Comparison of ENCODE assay signal across 28 mouse cellular contexts in the genomic region with DNA sequence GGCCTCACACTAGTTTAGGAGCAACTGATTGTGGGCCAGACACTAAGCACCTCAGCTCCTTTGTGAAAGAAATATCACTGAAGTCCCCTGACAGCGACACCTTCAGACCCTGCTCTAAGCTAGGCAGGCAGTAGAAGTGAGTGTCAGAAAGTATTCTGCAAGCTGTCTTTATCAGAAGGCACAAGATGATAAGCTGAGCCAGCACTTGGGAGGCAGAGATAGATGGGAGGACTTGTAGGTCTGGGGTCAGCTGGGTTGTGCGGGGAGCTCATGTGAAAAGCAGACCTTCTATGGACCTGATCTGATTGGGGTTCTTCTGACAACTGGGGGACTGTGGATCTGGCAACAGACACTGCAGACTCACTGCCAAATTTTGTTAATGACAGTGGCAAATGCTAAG.
DNase-seq lines count a peak whose midpoint lies in the region; ATAC-seq and TF ChIP-seq lines count a peak whose summit lies in the region.
"Had no signal": no experiment of that assay in that cellular context is flagged by ENCODE, and none has a peak within 500 bp of the region (broad histone marks: within the 10 kb centered on the region; RNA-seq: fewer than 3 reads in every experiment).

No protein-coding gene starts in this region.

- no peak for TF ChIP-seq CTCF in MEL (IDR thresholded peaks at IDR 0.05 in 2 of 3, conservative IDR thresholded peaks at IDR 0.05 in 1 of 3; ENCODE audit: control insufficient read depth in 1 of 3, insufficient read depth in 1 of 3, low read depth in 2 of 3, low read length in 3 of 3, poor library complexity in 1 of 3, severe bottlenecking in 1 of 3)
- no peak for TF ChIP-seq CTCF in liver, embryonic 14.5 days (IDR thresholded peaks at IDR 0.05; ENCODE audit: low read depth)

- TF ChIP-seq RAD21 in MEL (IDR thresholded peaks at IDR 0.05; ENCODE audit: low read depth, low read length) = no peak

- H3K4me1 ChIP-seq in heart, embryonic 12.5 days (replicated peaks) = peaks cover 28% of the 10 kb centered on the region
- no peaks in the 10 kb centered on the region; a peak in 1 of 4 replicates for H3K4me1 ChIP-seq in MEL (ENCODE audit: control insufficient read depth in 1 of 2, insufficient read depth in 2 of 2, low read length in 2 of 2)
- peaks cover 4 to 10% of the 10 kb centered on the region in 2 experiments for H3K4me1 ChIP-seq in liver, embryonic 14.5 days (replicated peaks; ENCODE audit: control insufficient read depth in 2 of 2, insufficient read depth in 2 of 2, low read length in 1 of 2)
- H3K4me1 ChIP-seq: forebrain, embryonic 10.5 days; forebrain, embryonic 15.5 days; kidney, embryonic 15.5 days; limb, embryonic 13.5 days; neural tube, embryonic 12.5 days had no signal

- H3K4me2 ChIP-seq in heart, embryonic 12.5 days = no peak overlapping the region
- H3K4me2 ChIP-seq in liver, embryonic 14.5 days (ENCODE audit: low read depth) = no peak overlapping the region
- H3K4me2 ChIP-seq: forebrain, embryonic 15.5 days; heart, embryonic 15.5 days; kidney, embryonic 15.5 days; limb, embryonic 13.5 days; lung, embryonic 14.5 days; midbrain, embryonic 11.5 days; neural tube, embryonic 12.5 days had no signal

- no peak for ATAC-seq in heart, embryonic 12.5 days (ENCODE audit: insufficient number of reproducible peaks, low FRiP score)
- 0 out of 2 replicates have a peak, but pooled peaks have one; percentile 15 for ATAC-seq in erythroblast, adult 5-6 weeks (replicated peaks; ENCODE audit: low FRiP score, poor library complexity, severe bottlenecking)
- ATAC-seq in liver, embryonic 14.5 days (ENCODE audit: insufficient read depth) = peak; percentile 70
- ATAC-seq: forebrain, embryonic 15.5 days; hindbrain, embryonic 16.5 days had no signal

- TF ChIP-seq EP300 in MEL (IDR thresholded peaks at IDR 0.05; ENCODE audit: low read depth in 1 of 2, low read length in 2 of 2) = 0 out of 4 replicates have a peak, but pooled peaks of 1 of the 2 experiments have one; percentile 16
- TF ChIP-seq EP300 in liver, embryonic 14.5 days (IDR thresholded peaks at IDR 0.05; ENCODE audit: low read depth) = peak; percentile 39; the same call in 1 of the 2 replicates

- H3K9ac ChIP-seq in heart, embryonic 12.5 days = no peak overlapping the region
- no peak overlapping the region for H3K9ac ChIP-seq in MEL (ENCODE audit: control insufficient read depth, low read depth, low read length, poor library complexity, severe bottlenecking)
- H3K9ac ChIP-seq in liver, embryonic 14.5 days (replicated peaks) = no peak overlapping the region
- H3K9ac ChIP-seq: forebrain, embryonic 15.5 days; heart, embryonic 15.5 days; kidney, embryonic 15.5 days; limb, embryonic 13.5 days; lung, embryonic 14.5 days; neural tube, embryonic 12.5 days had no signal

- DNase-seq in heart, postnatal 14 days = no peak
- peak; percentile 17 for DNase-seq in MEL (ENCODE audit: low read depth, low spot score)
- DNase-seq in liver, embryonic 14.5 days (ENCODE audit: low read depth in 3 of 3, low spot score in 3 of 3) = peak in 2 of 3 experiments; percentile 19 to 29
- no peak for DNase-seq in cerebellum, adult 8-10 months
- no peak for DNase-seq in right cerebral cortex, adult 2 months (ENCODE audit: low spot score in 2 of 2)
- no peak for DNase-seq in gastrocnemius, adult 8-10 months (ENCODE audit: low spot score in 2 of 2)
- DNase-seq: adrenal gland, postnatal 25 days; cerebellum, adult 9-10 months; cerebellum, postnatal 36 days; gastrocnemius, adult 2 months; kidney, adult 18-20 months; kidney, postnatal 36 days; lung, embryonic 14.5 days; lung, postnatal 14 days; thymus, adult 2 months; thymus, postnatal 36 days had no signal

- H3K9me3 ChIP-seq in heart, embryonic 12.5 days (replicated peaks) = no peaks in the 10 kb centered on the region
- H3K9me3 ChIP-seq in MEL (replicated peaks; ENCODE audit: insufficient read depth, low read length) = no peaks in the 10 kb centered on the region
- H3K9me3 ChIP-seq in liver, embryonic 14.5 days (ENCODE audit: control insufficient read depth, low read length) = no peaks in the 10 kb centered on the region
- H3K9me3 ChIP-seq: forebrain, embryonic 10.5 days; forebrain, embryonic 15.5 days; heart, embryonic 15.5 days; kidney, embryonic 15.5 days; limb, embryonic 13.5 days; neural tube, embryonic 12.5 days had no signal

- WGBS in heart, embryonic 12.5 days = 17% methylated on average over 2 of the region's 2 CpGs
- WGBS in liver, embryonic 14.5 days (ENCODE audit: insufficient replicate concordance) = 35% methylated on average over 2 of the region's 2 CpGs

- H3K27me3 ChIP-seq in heart, embryonic 12.5 days (replicated peaks) = no peaks in the 10 kb centered on the region
- no peaks in the 10 kb centered on the region for H3K27me3 ChIP-seq in MEL (ENCODE audit: control insufficient read depth in 1 of 2, insufficient read depth in 2 of 2, low read length in 2 of 2)
- no peaks in the 10 kb centered on the region for H3K27me3 ChIP-seq in liver, embryonic 14.5 days (ENCODE audit: control insufficient read depth, insufficient read depth, low read length)
- H3K27me3 ChIP-seq: forebrain, embryonic 15.5 days; heart, embryonic 15.5 days; kidney, embryonic 15.5 days; limb, embryonic 13.5 days; neural tube, embryonic 12.5 days had no signal

- no peaks in the 10 kb centered on the region for H3K79me2 ChIP-seq in MEL (ENCODE audit: control insufficient read depth, insufficient read depth, low read length, poor library complexity)

- intact Hi-C loops in heart, postnatal 14 days (cut with DNase I) = no loop called here

- no peak for TF ChIP-seq POLR2A in MEL (IDR thresholded peaks at IDR 0.05; ENCODE audit: control insufficient read depth in 1 of 2, insufficient read depth in 1 of 2, low read depth in 1 of 2, low read length in 2 of 2, poor library complexity in 1 of 2)

- peaks cover 62% of the 10 kb centered on the region for H3K36me3 ChIP-seq in heart, embryonic 12.5 days
- peaks cover 0 to 28% of the 10 kb centered on the region in 2 experiments; a peak in 2 of 4 replicates for H3K36me3 ChIP-seq in MEL (ENCODE audit: control insufficient read depth in 1 of 2, insufficient read depth in 2 of 2, low read length in 2 of 2)
- peaks cover 19% of the 10 kb centered on the region for H3K36me3 ChIP-seq in liver, embryonic 14.5 days (replicated peaks; ENCODE audit: control insufficient read depth, insufficient read depth, low read depth)

- peak overlapping the region; percentile 36; the same call in 1 of the 2 replicates for H3K27ac ChIP-seq in heart, embryonic 12.5 days (ENCODE audit: poor library complexity, severe bottlenecking)
- no peak overlapping the region for H3K27ac ChIP-seq in MEL (ENCODE audit: control insufficient read depth, low read depth, low read length)
- H3K27ac ChIP-seq in liver, embryonic 14.5 days = no peak overlapping the region; the same call in 1 of the 2 replicates
- H3K27ac ChIP-seq: forebrain, embryonic 10.5 days; forebrain, embryonic 15.5 days; gastrocnemius, adult 2 months; heart, embryonic 15.5 days; kidney, embryonic 15.5 days; layer of hippocampus, adult 2 months; limb, embryonic 13.5 days; neural tube, embryonic 12.5 days had no signal

- H3K4me3 ChIP-seq in heart, embryonic 12.5 days = no peak overlapping the region
- H3K4me3 ChIP-seq in MEL (ENCODE audit: control insufficient read depth in 1 of 2, insufficient read depth in 1 of 2, low read depth in 2 of 2, low read length in 2 of 2) = no peak overlapping the region
- H3K4me3 ChIP-seq in liver, embryonic 14.5 days (ENCODE audit: insufficient read depth in 1 of 2, low read depth in 2 of 2, low read length in 2 of 2) = no peak overlapping the region
- H3K4me3 ChIP-seq: forebrain, embryonic 10.5 days; forebrain, embryonic 15.5 days; gastrocnemius, adult 2 months; heart, embryonic 15.5 days; kidney, embryonic 15.5 days; layer of hippocampus, adult 2 months; limb, embryonic 13.5 days; myocyte; neural tube, embryonic 12.5 days had no signal

TF ChIP-seq in MEL, 35 proteins besides CTCF, POLR2A, EP300 and RAD21:
- no peak for TF ChIP-seq CHD1 (IDR thresholded peaks at IDR 0.05; ENCODE audit: low read depth, low read length)
- TF ChIP-seq TCF12 (IDR thresholded peaks at IDR 0.05; ENCODE audit: low read depth, low read length) = peak; percentile 16; the same call in 1 of the 2 replicates
- TF ChIP-seq GATA1 (IDR thresholded peaks at IDR 0.05; ENCODE audit: low read depth, low read length) = 0 out of 2 replicates have a peak, but pooled peaks have one; percentile 15

Comparison
In these comparisons a context has a peak if more than half of its experiments do, and no peak if none do; other contexts are left out.
1. DNase-seq: peak in MEL (single experiment) and liver, embryonic 14.5 days (2 of 3); none in heart, postnatal 14 days (0 of 2), cerebellum, adult 8-10 months (single experiment), right cerebral cortex, adult 2 months (0 of 2) and gastrocnemius, adult 8-10 months (0 of 2).